Mouse (Mus musculus) cerebral cortex, adult 2 months (tissue): Measurements from ENCODE around the gene Fxyd5.

Experiments
- WGBS: fragments of 180-500 bp; shearing (Covaris S2); methylation state at CpG from one replicate; pipeline ENCODE4 v1.1.7; 2018; 5-methylcytosine and 5-hydroxymethylcytosine counted together

Gene Fxyd5

GRCm38 (mm10) chr7:31059919-31060620, 17.8 kb upstream of the Fxyd5 start:
- 74% methylated on average over 11 of the region's 11 CpGs for WGBS

- 8% methylated on average over 2 of the region's 2 CpGs for WGBS
These were observed 16.8 kb upstream of the Fxyd5 start, which contains the start of gene Lgi4 for GRCm38 (mm10) chr7:31059108-31059507. Gene Lgi4, plus strand, starts transcription at chr7:31059342.

GRCm38 (mm10) chr7:31058211-31058610, 15.9 kb upstream of the Fxyd5 start:
- WGBS, result 90% methylated on average over 6 of the region's 6 CpGs

- 76% methylated on average over 5 of the region's 5 CpGs for WGBS
These were observed 15.4 kb upstream of the Fxyd5 start for GRCm38 (mm10) chr7:31057730-31058129.

GRCm38 (mm10) chr7:31057071-31057470, 14.8 kb upstream of the Fxyd5 start, which contains the start of gene Fxyd1:
Gene Fxyd1, minus strand, starts transcription at chr7:31057199.
- WGBS, result 96% methylated on average over 2 of the region's 2 CpGs

GRCm38 (mm10) chr7:31056448-31056847, 14.2 kb upstream of the Fxyd5 start:
- WGBS, result 90% methylated on average over 7 of the region's 7 CpGs

GRCm38 (mm10) chr7:31055883-31056282, 13.6 kb upstream of the Fxyd5 start:
- WGBS, result 68% methylated on average over 3 of the region's 4 CpGs

GRCm38 (mm10) chr7:31055354-31055824, 13.1 kb upstream of the Fxyd5 start:
- WGBS, result 33% methylated on average over 10 of the region's 10 CpGs

GRCm38 (mm10) chr7:31054661-31055320, 12.5 kb upstream of the Fxyd5 start:
- WGBS, result 68% methylated on average over 11 of the region's 11 CpGs

- WGBS, result 30% methylated on average over 10 of the region's 10 CpGs
These were observed 11.7 kb upstream of the Fxyd5 start for GRCm38 (mm10) chr7:31053882-31054447.

GRCm38 (mm10) chr7:31052636-31053434, 10.6 kb upstream of the Fxyd5 start:
- WGBS, result 6% methylated on average over 34 of the region's 34 CpGs

GRCm38 (mm10) chr7:31052251-31052635, 10.0 kb upstream of the Fxyd5 start:
- 7% methylated on average over 22 of the region's 22 CpGs for WGBS

- WGBS, result 4% methylated on average over 28 of the region's 28 CpGs
These were observed 9.2 kb upstream of the Fxyd5 start, which contains the start of gene Fxyd7 for GRCm38 (mm10) chr7:31051321-31052021. Gene Fxyd7, minus strand, starts transcription at chr7:31051467.

- WGBS, result 3% methylated on average over 9 of the region's 9 CpGs
These were observed 8.6 kb upstream of the Fxyd5 start for GRCm38 (mm10) chr7:31050921-31051320.

- WGBS, result 1% methylated on average over 6 of the region's 6 CpGs
These were observed 8.2 kb upstream of the Fxyd5 start for GRCm38 (mm10) chr7:31050487-31050886.

GRCm38 (mm10) chr7:31049846-31050281, 7.6 kb upstream of the Fxyd5 start:
- WGBS, result 3% methylated on average over 15 of the region's 15 CpGs

GRCm38 (mm10) chr7:31049135-31049845, 7.0 kb upstream of the Fxyd5 start:
- WGBS, result 14% methylated on average over 5 of the region's 5 CpGs

GRCm38 (mm10) chr7:31041662-31042315, 492 bp downstream of the Fxyd5 start:
- 25% methylated on average over 28 of the region's 28 CpGs for WGBS

- 67% methylated on average over 8 of the region's 8 CpGs for WGBS
These were observed 1.3 kb downstream of the Fxyd5 start for GRCm38 (mm10) chr7:31041023-31041407.
